Mouse (Mus musculus) embryonic facial prominence, embryonic 12.5 days (tissue): ENCODE data around the gene Gm21190. TPM values are rescaled to one million over a fixed set of nuclear protein-coding genes. Genes with fewer than 3 reads are reported as not detected.
A peak's percentile ranks its signal among the peaks of the same experiment; 100 is the strongest.
"Not testable (repeated sequence)": the region's sequence is repeated elsewhere in the genome, so short reads cannot be mapped to it uniquely, and the experiment has no call there.

ENCODE experiments used
- ATAC-seq: fragments of 200-750 bp; cut with Nextera tagmentation; 2 replicates; pipeline ENCODE4 v1.8.0; 2017; ENCODE audit not compliant: insufficient number of reproducible peaks, insufficient read depth, low FRiP score, low TSS enrichment
- H3K27ac ChIP-seq: fragments of 300-500 bp; sonication (generic); 2 replicates; pipeline ENCODE4 v1.5.1; 2016; ENCODE audit warnings: mild to moderate bottlenecking
- H3K27me3 ChIP-seq: fragments of 300-500 bp; sonication (generic); 2 replicates; pipeline ENCODE4 v1.6.1; 2016; ENCODE audit warnings: mild to moderate bottlenecking, moderate library complexity
- H3K36me3 ChIP-seq: fragments of 300-500 bp; sonication (generic); 2 replicates; pipeline ENCODE4 v1.6.1; 2016; ENCODE audit warnings: mild to moderate bottlenecking
- H3K4me1 ChIP-seq: fragments of 300-500 bp; sonication (generic); 2 replicates; pipeline ENCODE4 v1.6.1; 2016
- H3K4me2 ChIP-seq: fragments of 300-500 bp; sonication (generic); replicated peaks from 2 replicates; pipeline ENCODE4 v1.6.1; 2016; ENCODE audit warnings: mild to moderate bottlenecking, moderate library complexity
- H3K4me3 ChIP-seq: fragments of 300-500 bp; sonication (generic); 2 replicates; pipeline ENCODE4 v1.5.1; 2016; ENCODE audit warnings: mild to moderate bottlenecking
- H3K9ac ChIP-seq: fragments of 300-500 bp; sonication (generic); 2 replicates; pipeline ENCODE4 v1.6.1; 2016; ENCODE audit warnings: mild to moderate bottlenecking, moderate library complexity
- H3K9me3 ChIP-seq: fragments of 300-500 bp; sonication (generic); 2 replicates; pipeline ENCODE4 v1.6.1; 2016; ENCODE audit warnings: mild to moderate bottlenecking, moderate library complexity
- WGBS: fragments of 180-500 bp; shearing (Covaris S2); methylation state at CpG from one replicate; pipeline ENCODE4 v1.1.7; 2016; 5-methylcytosine and 5-hydroxymethylcytosine counted together
- polyA plus RNA-seq: library from polyadenylated mRNA; unstranded; fragments of >200 nt; fragmentation: Nextera tagmentation; extraction: Ambion mirVana; gene quantifications from 2 replicates; pipeline ENCODE4 v1.2.1, GENCODE M21; 2016

Gene Gm21190
- polyA plus RNA-seq, 1 experiment from 2014 or later: not detected

DNA sequence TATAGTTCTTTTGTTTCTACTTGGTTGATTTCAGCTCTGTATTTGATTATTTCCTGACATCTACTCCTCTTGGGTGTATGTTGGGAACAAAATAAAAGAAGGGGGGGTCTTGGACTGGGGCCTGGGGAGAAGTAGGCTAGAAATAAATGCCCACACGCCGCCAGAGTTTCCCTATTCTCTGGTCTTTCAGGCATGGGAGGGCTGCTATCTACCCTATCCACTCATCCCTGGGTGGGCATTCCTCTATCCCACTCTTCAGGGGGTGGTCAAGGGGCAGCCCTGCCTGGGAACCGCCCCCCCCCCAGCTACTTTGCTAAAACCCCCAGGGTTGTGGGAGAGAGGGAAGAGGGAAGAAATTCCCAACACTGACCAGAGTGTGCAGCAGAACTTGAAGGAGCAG, 16.8 kb downstream of the Gm21190 start:
- not testable (repeated sequence) for H3K27me3 ChIP-seq, H3K36me3 ChIP-seq, H3K4me2 ChIP-seq, H3K27ac ChIP-seq, H3K9ac ChIP-seq, H3K4me1 ChIP-seq, H3K4me3 ChIP-seq
- ATAC-seq: peak; percentile 74
- H3K9me3 ChIP-seq: peaks cover 27% of the 10 kb centered on the region
- 65% methylated on average over 3 of the region's 3 CpGs for WGBS

DNA sequence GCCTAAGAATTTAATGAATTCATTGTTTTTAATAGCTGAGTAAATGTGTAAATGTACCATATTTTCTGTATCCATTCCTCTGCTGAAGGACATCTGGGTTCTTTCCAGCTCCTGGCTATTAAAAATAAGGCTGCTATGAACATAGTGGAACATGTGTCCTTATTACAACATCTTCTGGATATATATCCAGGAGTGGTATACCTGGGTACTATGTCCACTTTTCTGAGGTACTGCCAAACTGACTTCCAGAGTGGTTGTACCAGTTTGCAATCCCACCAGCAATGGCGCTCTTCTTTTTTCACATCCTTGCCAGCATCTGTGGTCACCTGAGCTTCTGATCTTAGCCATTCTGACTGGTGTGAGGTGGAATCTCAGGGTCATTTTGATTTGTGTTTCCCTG, 19.1 kb downstream of the Gm21190 start:
- peaks cover 37% of the 10 kb centered on the region for H3K9me3 ChIP-seq
- H3K4me1 ChIP-seq, H3K36me3 ChIP-seq, H3K4me3 ChIP-seq, H3K27me3 ChIP-seq, H3K27ac ChIP-seq, H3K4me2 ChIP-seq, H3K9ac ChIP-seq: not testable (repeated sequence)
- WGBS: 76% methylated on average over 1 of the region's 1 CpGs
- peak; percentile 82 for ATAC-seq

- WGBS: 70% methylated on average over 6 of the region's 6 CpGs
- peaks cover 37% of the 10 kb centered on the region for H3K9me3 ChIP-seq
- not testable (repeated sequence) for H3K36me3 ChIP-seq, H3K27me3 ChIP-seq, H3K4me3 ChIP-seq, ATAC-seq, H3K9ac ChIP-seq, H3K4me2 ChIP-seq, H3K27ac ChIP-seq, H3K4me1 ChIP-seq
These were observed 20.3 kb downstream of the Gm21190 start for GRCm38 (mm10) chr5:15508460-15509451.

DNA sequence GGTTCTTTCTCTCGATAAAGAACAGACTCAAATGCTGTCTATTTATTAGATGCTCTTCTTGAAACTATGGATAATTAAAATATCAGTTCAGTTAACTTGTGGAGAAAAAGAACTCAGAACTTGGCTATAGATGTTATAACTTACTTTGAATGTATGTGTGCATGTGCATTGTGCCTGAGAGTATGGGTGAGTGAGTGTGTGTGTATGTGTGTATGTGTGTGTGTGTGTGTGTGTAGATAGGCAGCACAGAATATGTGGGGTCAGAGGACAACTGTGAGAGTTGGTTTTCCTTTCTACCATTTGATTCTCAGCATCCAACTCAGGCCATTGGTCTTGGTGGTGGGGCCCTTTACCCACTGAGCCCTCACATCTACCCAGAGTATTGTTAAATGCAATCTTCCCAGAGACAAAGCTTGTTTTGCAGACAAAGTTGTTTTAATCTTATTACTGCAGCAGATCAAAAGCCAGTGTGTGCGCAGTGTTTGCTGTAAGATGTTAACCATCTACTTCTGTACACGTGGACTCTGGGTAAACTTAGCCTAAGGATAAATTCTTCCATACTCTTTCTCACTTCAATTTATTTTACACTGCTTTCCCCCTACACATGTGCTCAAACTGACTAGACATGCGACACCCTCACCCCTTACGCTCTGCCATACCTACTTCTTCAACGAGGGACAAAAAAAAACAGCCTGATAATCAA, 21.1 kb downstream of the Gm21190 start:
- H3K27me3 ChIP-seq, H3K4me2 ChIP-seq, H3K36me3 ChIP-seq, H3K4me3 ChIP-seq, H3K27ac ChIP-seq, H3K9ac ChIP-seq, H3K4me1 ChIP-seq: not testable (repeated sequence)
- peaks cover 35% of the 10 kb centered on the region for H3K9me3 ChIP-seq
- WGBS: 65% methylated on average over 6 of the region's 6 CpGs
- peak; percentile 59; the same call in 1 of the 2 replicates for ATAC-seq

- Histone ChIP-seq H3K36me3 (no peaks in the 10 kb centered on the region), H3K4me3 (no peak overlapping the region), H3K9ac (no peak overlapping the region), H3K27ac (no peak overlapping the region), H3K9me3 (peaks cover 37% of the 10 kb centered on the region), H3K4me2 (no peak overlapping the region), H3K27me3 (no peaks in the 10 kb centered on the region), H3K4me1 (no peaks in the 10 kb centered on the region)
- no peak for ATAC-seq
- 77% methylated on average over 3 of the region's 3 CpGs for WGBS
These were observed 21.8 kb downstream of the Gm21190 start for GRCm38 (mm10) chr5:15507309-15507619.

DNA sequence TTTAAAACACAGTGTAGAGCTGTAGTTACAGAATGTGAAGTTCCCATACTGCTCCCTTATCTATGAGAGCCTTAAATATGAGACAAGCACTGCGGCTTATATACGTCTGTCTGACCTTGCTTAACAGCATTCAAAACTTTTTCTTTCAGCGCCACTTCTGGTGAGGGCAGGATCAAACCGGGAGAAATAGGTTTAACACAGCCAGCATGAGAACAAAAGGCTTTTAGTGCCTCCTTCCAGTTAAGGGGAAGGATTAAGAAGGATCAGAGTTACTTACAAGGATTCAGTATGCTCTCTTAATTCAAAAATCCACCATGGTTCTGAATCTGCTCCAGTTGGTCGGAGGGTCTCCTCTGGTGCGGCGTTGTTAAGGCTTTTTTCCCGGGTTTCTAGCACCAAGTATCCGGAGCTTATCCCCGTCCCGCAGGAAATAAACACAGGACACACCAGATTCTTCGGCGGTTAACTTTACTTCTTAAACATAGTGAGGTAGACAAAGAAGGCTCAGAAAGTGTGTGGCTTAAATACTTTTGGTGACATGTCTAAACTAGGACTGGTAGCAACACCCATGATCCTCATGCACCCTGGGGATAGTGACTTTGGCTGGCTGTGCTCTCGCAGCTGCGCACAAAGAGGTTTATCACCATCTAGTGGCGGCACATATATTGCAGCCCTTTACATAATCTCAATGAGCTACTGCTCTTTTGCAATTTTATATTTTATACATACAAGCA, 22.3 kb downstream of the Gm21190 start:
- 0 out of 2 replicates have a peak, but pooled peaks have one; percentile 35 for ATAC-seq
- Histone ChIP-seq H3K27me3 (no peaks in the 10 kb centered on the region), H3K4me2 (no peak overlapping the region), H3K4me3 (0 out of 2 replicates have a peak overlapping the region, but pooled peaks have one; percentile 2), H3K9ac (no peak overlapping the region), H3K27ac (no peak overlapping the region), H3K4me1 (no peaks in the 10 kb centered on the region), H3K36me3 (no peaks in the 10 kb centered on the region), H3K9me3 (peaks cover 34% of the 10 kb centered on the region)
- 46% methylated on average over 16 of the region's 16 CpGs for WGBS

- 31% methylated on average over 5 of the region's 5 CpGs for WGBS
- H3K4me2 ChIP-seq, H3K9ac ChIP-seq, H3K36me3 ChIP-seq, H3K4me1 ChIP-seq, H3K27ac ChIP-seq, H3K4me3 ChIP-seq, H3K27me3 ChIP-seq: not testable (repeated sequence)
- ATAC-seq: peak; percentile 87
- peaks cover 12% of the 10 kb centered on the region; the same call in 1 of the 2 replicates for H3K9me3 ChIP-seq
These were observed 30.1 kb downstream of the Gm21190 start for GRCm38 (mm10) chr5:15498774-15499400.

GRCm38 (mm10) chr5:15498350-15498749, 30.7 kb downstream of the Gm21190 start:
- not testable (repeated sequence) for H3K4me2 ChIP-seq, H3K36me3 ChIP-seq, H3K4me1 ChIP-seq, ATAC-seq, H3K27ac ChIP-seq, H3K4me3 ChIP-seq, H3K27me3 ChIP-seq, H3K9ac ChIP-seq
- WGBS: 67% methylated on average over 3 of the region's 3 CpGs
- H3K9me3 ChIP-seq: peaks cover 18% of the 10 kb centered on the region

- not testable (repeated sequence) for H3K4me2 ChIP-seq, H3K9ac ChIP-seq, H3K27me3 ChIP-seq, H3K4me3 ChIP-seq, H3K36me3 ChIP-seq, H3K4me1 ChIP-seq, H3K27ac ChIP-seq
- ATAC-seq: peak; percentile 41; the same call in 1 of the 2 replicates
- 59% methylated on average over 2 of the region's 2 CpGs for WGBS
- peaks cover 18% of the 10 kb centered on the region for H3K9me3 ChIP-seq
These were observed 38.1 kb downstream of the Gm21190 start for GRCm38 (mm10) chr5:15490934-15491333.

- Histone ChIP-seq H3K4me1 (no peaks in the 10 kb centered on the region), H3K9ac (no peak overlapping the region), H3K9me3 (peaks cover 22% of the 10 kb centered on the region), H3K27ac (no peak overlapping the region), H3K4me2 (no peak overlapping the region), H3K27me3 (no peaks in the 10 kb centered on the region), H3K4me3 (no peak overlapping the region), H3K36me3 (no peaks in the 10 kb centered on the region)
- WGBS: 84% methylated on average over 5 of the region's 5 CpGs
- peak; percentile 56; the same call in 1 of the 2 replicates for ATAC-seq
These were observed 40.3 kb downstream of the Gm21190 start for GRCm38 (mm10) chr5:15488743-15489142.

DNA sequence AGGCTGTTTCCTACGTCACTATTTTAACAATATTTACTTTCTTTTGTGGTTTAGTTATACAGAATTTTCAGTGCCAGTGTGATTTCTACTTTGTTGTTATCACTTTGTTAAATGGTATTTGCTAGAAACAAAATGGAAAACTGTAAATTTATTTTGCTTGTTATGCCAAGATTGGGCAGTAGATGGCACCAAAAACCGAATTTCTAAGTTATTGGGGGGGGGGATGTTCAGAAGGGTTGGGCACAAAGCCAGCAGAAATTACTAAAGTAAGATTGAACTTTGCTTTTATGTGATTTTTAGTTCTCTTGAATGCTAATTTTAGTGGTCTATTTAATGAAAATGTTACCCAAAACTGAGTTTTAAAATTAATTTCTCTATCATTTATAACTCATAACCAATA, 44.4 kb downstream of the Gm21190 start:
- H3K9ac ChIP-seq, H3K36me3 ChIP-seq, H3K27me3 ChIP-seq, H3K4me1 ChIP-seq, H3K27ac ChIP-seq, ATAC-seq, H3K4me3 ChIP-seq, H3K4me2 ChIP-seq: not testable (repeated sequence)
- WGBS: 26% methylated on average over 2 of the region's 2 CpGs
- H3K9me3 ChIP-seq: peaks cover 23% of the 10 kb centered on the region
